Mouse (Mus musculus): Measurements from ENCODE around the gene Mrgprg. TPM values are rescaled to one million over a fixed set of nuclear protein-coding genes. Genes with fewer than 3 reads are reported as not detected.
A peak's percentile ranks its signal among the peaks of the same experiment; 100 is the strongest.

Gene Mrgprg
- total RNA-seq, 2 experiments from 2014 or later: not detected

GRCm38 (mm10) chr7:143756125-143757026 is 10.4 kb downstream of the Mrgprg start, which contains the start of gene Osbpl5:
Osbpl5 (minus strand) TSS chr7:143756985.
- no peak for ATAC-seq (replicated peaks; ENCODE audit: low FRiP score, low TSS enrichment, poor library complexity, severe bottlenecking)

GRCm38 (mm10) chr7:143755357-143756124 is 11.3 kb downstream of the Mrgprg start:
- ATAC-seq (replicated peaks; ENCODE audit: low FRiP score, low TSS enrichment, poor library complexity, severe bottlenecking): peak; percentile 72

- ATAC-seq (replicated peaks; ENCODE audit: low FRiP score, low TSS enrichment, poor library complexity, severe bottlenecking): peak; percentile 39
These were observed 12.6 kb downstream of the Mrgprg start for GRCm38 (mm10) chr7:143753990-143754715.

GRCm38 (mm10) chr7:143752606-143753005 is 14.2 kb downstream of the Mrgprg start:
- ATAC-seq (replicated peaks; ENCODE audit: low FRiP score, low TSS enrichment, poor library complexity, severe bottlenecking): no peak

GRCm38 (mm10) chr7:143752056-143752455 is 14.7 kb downstream of the Mrgprg start:
- ATAC-seq (replicated peaks; ENCODE audit: low FRiP score, low TSS enrichment, poor library complexity, severe bottlenecking): no peak

- ATAC-seq (replicated peaks; ENCODE audit: low FRiP score, low TSS enrichment, poor library complexity, severe bottlenecking): no peak
These were observed 15.4 kb downstream of the Mrgprg start for GRCm38 (mm10) chr7:143751380-143751779.

- no peak for ATAC-seq (replicated peaks; ENCODE audit: low FRiP score, low TSS enrichment, poor library complexity, severe bottlenecking)
These were observed 17.7 kb downstream of the Mrgprg start for GRCm38 (mm10) chr7:143749045-143749444.

- peak; percentile 87 for ATAC-seq (replicated peaks; ENCODE audit: low FRiP score, low TSS enrichment, poor library complexity, severe bottlenecking)
These were observed 18.5 kb downstream of the Mrgprg start for GRCm38 (mm10) chr7:143748041-143748868.

GRCm38 (mm10) chr7:143740653-143741052 is 26.1 kb downstream of the Mrgprg start:
- ATAC-seq (replicated peaks; ENCODE audit: low FRiP score, low TSS enrichment, poor library complexity, severe bottlenecking): no peak

- peak; percentile 54 for ATAC-seq (replicated peaks; ENCODE audit: low FRiP score, low TSS enrichment, poor library complexity, severe bottlenecking)
These were observed 27.0 kb downstream of the Mrgprg start for GRCm38 (mm10) chr7:143739511-143740461.

GRCm38 (mm10) chr7:143738601-143739006 is 28.2 kb downstream of the Mrgprg start:
- no peak for ATAC-seq (replicated peaks; ENCODE audit: low FRiP score, low TSS enrichment, poor library complexity, severe bottlenecking)

GRCm38 (mm10) chr7:143738194-143738593 is 28.6 kb downstream of the Mrgprg start:
- ATAC-seq (replicated peaks; ENCODE audit: low FRiP score, low TSS enrichment, poor library complexity, severe bottlenecking): no peak

GRCm38 (mm10) chr7:143733746-143734145 is 33.0 kb downstream of the Mrgprg start:
- ATAC-seq (replicated peaks; ENCODE audit: low FRiP score, low TSS enrichment, poor library complexity, severe bottlenecking): no peak

GRCm38 (mm10) chr7:143729886-143730285 is 36.9 kb downstream of the Mrgprg start:
- no peak for ATAC-seq (replicated peaks; ENCODE audit: low FRiP score, low TSS enrichment, poor library complexity, severe bottlenecking)

GRCm38 (mm10) chr7:143726396-143726795 is 40.4 kb downstream of the Mrgprg start:
- ATAC-seq (replicated peaks; ENCODE audit: low FRiP score, low TSS enrichment, poor library complexity, severe bottlenecking): no peak

- no peak for ATAC-seq (replicated peaks; ENCODE audit: low FRiP score, low TSS enrichment, poor library complexity, severe bottlenecking)
These were observed 43.0 kb downstream of the Mrgprg start for GRCm38 (mm10) chr7:143723841-143724240.

GRCm38 (mm10) chr7:143722646-143723045 is 44.1 kb downstream of the Mrgprg start:
- ATAC-seq (replicated peaks; ENCODE audit: low FRiP score, low TSS enrichment, poor library complexity, severe bottlenecking): no peak

- no peak for ATAC-seq (replicated peaks; ENCODE audit: low FRiP score, low TSS enrichment, poor library complexity, severe bottlenecking)
These were observed 49.0 kb downstream of the Mrgprg start for GRCm38 (mm10) chr7:143717811-143718210.

Data from megakaryocyte-erythroid progenitor cell, adult 5-6 weeks (primary cell).